Mouse (Mus musculus): Measurements from ENCODE around the gene Atp5c1.

The Atp5c1 gene

DNA sequence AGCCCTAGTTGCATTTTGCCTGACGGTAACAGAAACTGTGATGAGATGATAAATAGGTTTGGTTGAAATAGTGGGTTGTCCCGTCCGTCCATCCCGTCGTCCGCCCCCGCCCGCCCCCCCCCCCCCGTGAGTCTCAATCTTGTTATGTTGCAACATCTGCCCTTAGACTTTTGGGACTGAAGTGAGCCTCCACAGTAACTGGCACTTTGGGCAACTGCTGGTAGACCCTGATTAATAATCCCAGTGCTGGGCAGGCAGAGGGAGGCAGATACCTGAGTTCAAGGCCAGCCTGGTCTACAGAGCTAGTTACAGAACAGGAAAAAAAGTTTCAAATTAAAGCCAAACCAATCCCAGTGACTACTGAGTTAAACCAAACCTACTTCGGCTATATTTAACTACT lies 30.9 kb downstream of the Atp5c1 start:
- DNase-seq, result no peak

GRCm38 (mm10) chr2:10048461-10048860 lies 31.8 kb downstream of the Atp5c1 start, which contains the start of gene Taf3:
Gene Taf3 (minus strand): TSS chr2:10048596.
- peak; percentile 93 to 95 for DNase-seq

DNA sequence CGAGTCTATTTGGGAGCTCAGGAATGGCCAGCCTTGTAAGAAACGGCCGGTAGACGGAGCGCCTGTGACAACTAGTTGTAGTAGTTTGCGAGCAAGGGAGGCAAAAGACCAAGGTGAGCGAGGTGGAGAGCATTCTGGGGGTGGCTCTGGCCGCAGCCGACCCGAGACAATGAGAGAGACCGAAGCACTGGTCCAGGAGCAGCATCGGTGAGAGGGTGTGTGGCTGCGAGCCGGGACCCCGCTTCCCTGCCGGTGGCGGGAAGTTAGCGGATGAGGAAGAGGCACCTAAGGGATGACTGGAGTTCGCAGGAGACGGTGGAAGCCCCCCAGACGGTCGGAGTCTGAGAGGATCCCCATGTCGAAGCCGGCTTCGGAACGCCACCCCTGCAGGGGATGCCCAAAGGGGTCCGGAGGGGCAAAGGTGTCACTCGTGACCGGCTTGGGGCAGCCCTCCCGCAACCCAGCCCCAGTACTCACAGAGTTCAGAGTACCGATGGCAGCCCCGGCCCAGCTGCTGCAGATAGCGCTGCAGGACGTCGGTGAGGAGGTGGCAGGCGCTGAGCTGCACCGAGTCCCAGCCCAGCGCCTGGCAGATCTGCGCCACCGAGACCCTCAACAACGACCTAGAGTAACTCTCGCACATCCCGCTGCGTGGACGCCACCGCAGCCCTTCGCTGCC lies 32.4 kb downstream of the Atp5c1 start:
- no peak for DNase-seq

GRCm38 (mm10) chr2:10034976-10035375 lies 45.3 kb downstream of the Atp5c1 start:
- DNase-seq, result no peak

GRCm38 (mm10) chr2:10033684-10034083 lies 46.6 kb downstream of the Atp5c1 start:
- DNase-seq, result no peak

GRCm38 (mm10) chr2:10029755-10030154 lies 50.6 kb downstream of the Atp5c1 start:
- DNase-seq, result no peak

- DNase-seq, result no peak
Observed at GRCm38 (mm10) chr2:10024264-10024663, 56.0 kb downstream of the Atp5c1 start.

DNA sequence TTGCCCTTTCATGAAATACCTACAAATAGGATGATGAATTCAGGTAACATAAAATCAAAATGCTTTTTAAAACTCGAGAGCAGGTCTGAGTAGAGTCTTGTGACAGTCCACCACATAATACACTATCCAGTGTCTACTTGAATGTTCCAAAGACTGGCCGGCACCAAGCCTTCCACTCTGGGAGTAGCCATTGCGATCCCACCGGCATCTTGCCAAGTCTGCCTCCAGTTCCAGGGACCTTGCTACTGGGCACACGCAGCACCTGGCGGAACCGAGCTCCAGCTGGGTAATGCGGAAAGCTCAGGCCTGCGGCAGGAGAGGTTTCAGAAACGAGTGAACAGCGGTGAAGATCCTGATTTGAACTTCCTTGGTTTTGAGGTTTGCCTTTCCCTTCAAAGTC lies 59.0 kb downstream of the Atp5c1 start:
- no peak for DNase-seq

DNA sequence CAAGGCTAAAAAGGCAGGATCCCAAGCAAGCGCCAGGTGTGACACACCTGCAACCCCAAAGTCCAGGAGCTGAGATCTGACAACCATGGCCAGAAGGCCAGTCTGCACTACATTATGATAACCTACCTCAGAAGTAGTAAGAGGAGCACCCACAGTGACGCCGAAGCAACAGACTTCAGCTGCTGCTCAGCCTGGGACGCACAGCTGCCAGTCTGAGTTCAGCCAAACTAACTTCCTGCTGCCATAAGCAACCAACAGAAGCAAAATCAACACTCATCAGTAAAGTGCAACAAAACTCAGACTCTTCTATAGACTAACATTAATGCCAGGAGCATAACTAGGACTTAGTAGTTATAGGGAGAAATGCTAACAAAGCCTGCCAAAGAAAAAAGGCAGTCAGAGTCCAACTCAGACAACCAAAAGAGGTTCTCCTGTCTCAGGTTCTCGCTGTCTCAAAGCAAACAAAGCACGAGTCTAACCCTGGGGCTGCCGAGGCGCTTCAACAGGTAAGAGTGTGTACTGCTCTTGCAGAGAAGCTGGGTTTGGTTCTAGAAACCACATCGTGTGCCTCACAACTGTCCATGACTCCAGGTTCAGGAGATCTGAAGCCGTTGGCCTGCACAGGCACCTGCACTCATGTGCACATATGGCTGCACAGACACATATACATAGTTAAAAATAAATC lies 65.2 kb downstream of the Atp5c1 start:
- DNase-seq, result peak; percentile 40 to 57

GRCm38 (mm10) chr2:10010263-10010909 lies 69.9 kb downstream of the Atp5c1 start:
- DNase-seq, result no peak

GRCm38 (mm10) chr2:10009671-10010254 lies 70.5 kb downstream of the Atp5c1 start:
- no peak for DNase-seq

GRCm38 (mm10) chr2:10008593-10008992 lies 71.7 kb downstream of the Atp5c1 start:
- DNase-seq, result no peak
